Mouse (Mus musculus) cerebellum, adult 8-10 months (tissue): ENCODE data around the gene Mfsd8.
"Not testable (repeated sequence)": the region's sequence is repeated elsewhere in the genome, so short reads cannot be mapped to it uniquely, and the experiment has no call there.

ENCODE experiments used
- DNase-seq: peaks from one replicate; pipeline ENCODE4 v3.0.0; 2022

The Mfsd8 gene

DNA sequence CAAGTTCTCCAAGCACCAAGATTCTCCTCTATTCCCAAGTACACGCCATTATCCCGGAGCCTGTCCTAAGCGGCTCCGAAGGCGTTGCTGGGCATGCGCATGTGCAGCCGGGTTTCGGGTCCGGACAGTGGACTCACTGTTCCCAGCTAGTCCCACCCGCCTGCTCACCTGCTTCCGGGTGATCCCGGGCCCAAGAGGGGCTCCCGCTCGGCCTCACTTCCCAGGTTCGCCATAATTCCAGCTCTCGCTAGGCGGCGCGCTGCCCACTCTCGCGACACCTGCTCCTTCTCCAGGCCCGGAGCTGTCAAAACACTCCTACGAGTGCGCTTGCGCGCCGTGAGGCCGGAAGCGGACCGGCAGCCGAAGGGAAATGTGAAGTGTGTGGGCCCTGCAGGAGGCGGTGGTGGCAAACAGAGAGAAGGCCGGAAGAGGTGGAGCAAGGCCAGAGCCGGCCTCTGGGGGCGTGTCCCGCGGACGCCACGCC is at the start of gene Mfsd8:
Gene Mfsd8 (minus strand): TSS at position 414 of the 484 bp plus-strand sequence.
- peak; percentile 96 for DNase-seq

- DNase-seq = peak; percentile 60
Measured at GRCm38 (mm10) chr3:40894336-40894735, 47.6 kb upstream of the Mfsd8 start.

- peak; percentile 98 for DNase-seq
Measured at GRCm38 (mm10) chr3:40893816-40894258, 47.2 kb upstream of the Mfsd8 start.

GRCm38 (mm10) chr3:40853123-40853738 is 6.5 kb upstream of the Mfsd8 start:
- DNase-seq = not testable (repeated sequence)

- not testable (repeated sequence) for DNase-seq
Measured at GRCm38 (mm10) chr3:40847936-40848335, 1.2 kb upstream of the Mfsd8 start.

- peak; percentile 81 for DNase-seq
Measured at GRCm38 (mm10) chr3:40847018-40847417, 332 bp upstream of the Mfsd8 start.

DNA sequence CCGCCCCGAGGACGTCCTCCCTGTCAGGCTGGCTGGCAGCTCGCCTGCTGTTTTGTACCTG is 101 bp upstream of the Mfsd8 start, which contains the start of gene Abhd18:
Gene Abhd18 (plus strand): TSS at position 14 of the 61 bp plus-strand sequence.
- not testable (repeated sequence) for DNase-seq

GRCm38 (mm10) chr3:40845521-40845920 is 1.2 kb downstream of the Mfsd8 start:
- peak; percentile 22 for DNase-seq

- no peak for DNase-seq
Measured at GRCm38 (mm10) chr3:40813275-40813674, 33.4 kb downstream of the Mfsd8 start.

DNA sequence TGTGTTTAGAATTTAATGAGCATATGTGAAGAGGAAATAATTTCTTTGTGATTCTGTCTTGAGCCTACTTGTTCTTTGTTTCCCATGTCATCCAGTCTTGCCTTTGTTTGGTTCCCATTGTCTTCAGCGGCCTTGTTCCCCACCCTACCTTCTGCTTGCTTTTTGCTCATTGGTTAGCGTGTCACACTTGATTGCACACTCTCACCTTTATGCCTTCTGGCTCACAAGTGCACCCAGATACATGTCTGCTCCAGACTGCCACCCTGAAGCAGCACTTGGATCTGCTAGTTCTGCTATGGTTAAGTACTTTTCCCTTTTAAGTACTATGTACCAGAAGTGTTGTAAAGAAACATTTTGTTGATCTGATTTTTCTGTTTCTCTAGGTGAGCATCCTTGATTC is 36.8 kb downstream of the Mfsd8 start:
- DNase-seq = no peak

- no peak for DNase-seq
Measured at GRCm38 (mm10) chr3:40808686-40809085, 38.0 kb downstream of the Mfsd8 start.

GRCm38 (mm10) chr3:40806871-40807270 is 39.8 kb downstream of the Mfsd8 start:
- DNase-seq = no peak

DNA sequence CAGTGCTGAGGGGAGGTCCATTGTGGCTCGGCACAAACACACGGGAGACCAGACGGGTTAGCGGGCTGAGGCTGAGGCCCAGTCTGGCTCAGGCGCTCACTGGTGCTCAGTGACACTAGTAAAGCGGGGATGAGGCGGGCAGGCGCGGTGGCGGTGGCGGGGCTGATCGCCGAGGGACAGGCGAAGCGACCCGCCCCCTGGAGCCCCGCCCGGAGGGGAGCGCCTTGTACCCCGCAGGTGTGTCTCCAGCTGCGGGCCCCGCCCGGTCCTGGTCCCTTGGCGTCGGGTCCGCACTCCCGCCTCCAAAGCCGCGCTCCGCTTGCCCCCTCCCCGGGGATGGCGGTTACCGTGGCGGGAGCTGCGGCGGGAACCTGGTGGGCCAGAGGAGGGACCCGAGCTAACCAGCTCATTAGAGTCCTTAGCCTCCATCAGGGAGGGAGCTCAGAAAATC is 46.3 kb downstream of the Mfsd8 start:
- DNase-seq = peak; percentile 23

DNA sequence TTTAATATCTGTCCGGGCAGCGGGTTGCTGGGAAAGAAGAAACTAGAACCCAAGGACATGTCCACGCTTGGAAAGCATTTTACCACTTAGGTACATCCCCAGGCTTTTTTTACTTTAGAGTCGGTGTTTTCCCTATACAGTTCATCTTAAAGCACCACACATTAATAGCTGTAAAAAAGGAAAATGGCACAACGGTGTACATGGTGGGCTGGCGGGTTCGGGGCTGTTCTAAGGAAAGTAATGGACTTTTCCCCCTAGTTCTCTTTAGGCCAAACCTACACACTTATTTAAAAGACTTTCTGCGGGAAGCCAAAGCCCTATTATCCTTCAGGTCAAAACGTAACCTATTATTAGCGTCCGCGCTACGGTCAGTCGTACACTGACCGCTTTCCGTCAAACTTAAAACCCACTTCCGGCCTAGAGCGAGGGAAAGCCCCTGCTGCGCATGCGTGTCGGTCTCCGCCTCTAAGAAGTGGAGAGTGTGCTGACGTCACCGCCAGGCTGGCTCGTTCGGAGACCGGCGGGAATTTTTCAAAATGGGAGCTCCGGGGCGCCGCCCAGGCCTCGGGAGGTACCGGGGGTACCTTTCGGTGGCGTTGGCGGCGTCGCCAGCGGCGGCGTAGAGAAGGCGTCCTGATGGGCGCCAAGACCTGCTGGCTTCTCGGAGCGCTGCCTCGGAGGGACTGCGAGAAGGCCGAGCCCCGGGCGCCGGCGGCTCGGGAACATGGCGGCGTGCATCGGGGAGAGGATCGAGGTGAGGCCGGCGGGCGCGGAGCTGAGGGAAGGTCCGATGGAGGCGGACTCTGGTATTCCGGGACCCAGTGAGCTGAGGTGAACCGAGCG is 46.9 kb downstream of the Mfsd8 start, which contains the start of gene Plk4:
Gene Plk4 (plus strand): TSS at position 490 of the 843 bp plus-strand sequence.
- peak; percentile 95 for DNase-seq

- DNase-seq = peak; percentile 13
Measured at GRCm38 (mm10) chr3:40798500-40798899, 48.2 kb downstream of the Mfsd8 start.

DNA sequence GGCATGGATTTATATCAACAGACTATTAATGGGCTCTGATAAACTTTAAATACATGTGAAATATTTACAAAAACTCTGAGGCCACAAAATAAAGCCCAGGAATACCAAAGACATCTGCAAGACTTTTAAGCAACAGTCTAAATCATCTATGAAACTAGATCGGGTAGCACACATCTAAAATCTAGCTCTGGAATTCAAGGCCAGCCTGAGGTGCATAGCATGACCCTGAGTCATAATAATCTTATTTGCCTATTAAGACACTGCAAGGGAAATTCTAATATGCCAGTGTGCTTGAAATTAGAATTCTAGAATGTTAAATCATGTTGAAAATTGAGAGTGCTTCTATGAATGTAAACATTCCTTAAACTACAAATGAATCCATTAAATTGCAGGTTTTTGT is 48.6 kb downstream of the Mfsd8 start:
- no peak for DNase-seq

DNA sequence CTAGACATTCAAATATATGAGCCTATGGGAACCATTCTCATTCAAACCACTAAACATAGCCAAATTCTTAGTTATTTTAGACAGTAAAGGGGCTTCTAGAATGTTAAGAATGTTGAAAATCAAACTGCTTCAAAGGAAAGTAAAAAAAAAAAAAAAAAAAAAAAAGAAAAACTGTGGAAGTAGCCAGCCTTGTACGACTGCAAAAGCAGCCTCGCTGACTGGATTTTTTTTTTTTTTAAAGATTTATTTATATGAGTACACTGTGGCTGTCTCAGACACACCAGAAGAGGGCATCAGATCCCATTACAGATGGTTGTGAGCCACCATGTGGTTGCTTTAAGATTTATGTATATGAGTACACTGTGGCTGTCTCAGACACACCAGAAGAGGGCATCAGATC is 52.9 kb downstream of the Mfsd8 start:
- no peak for DNase-seq
